Mouse (Mus musculus): ENCODE data around the gene Astn2. TPM values are rescaled to one million over a fixed set of nuclear protein-coding genes. Genes with fewer than 3 reads are reported as not detected.

The Astn2 gene
- polyA plus RNA-seq, 1 experiment = 1.1 TPM

DNA sequence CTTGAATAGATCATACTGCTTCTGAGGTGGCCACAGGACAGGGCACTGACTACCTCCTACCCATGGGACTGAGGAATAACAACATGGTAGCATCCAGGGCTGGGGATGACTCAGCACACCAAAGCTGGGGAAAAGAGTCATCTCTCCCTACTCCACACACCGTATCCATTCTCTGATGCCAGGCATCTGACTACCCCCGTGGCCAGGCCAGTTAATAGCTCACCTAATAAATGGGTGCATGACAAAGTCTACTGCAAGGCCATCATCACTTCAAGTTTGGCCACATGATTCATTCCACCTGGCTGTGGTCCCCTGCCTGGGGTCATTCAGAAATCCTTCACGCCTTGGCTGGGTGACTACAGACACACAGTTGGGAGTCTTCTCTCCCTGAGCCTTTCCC lies 914.7 kb downstream of the Astn2 start:
- Histone ChIP-seq H3K4me1 (ENCODE audit: control insufficient read depth, insufficient read depth, low read length) (no peaks in the 10 kb centered on the region), H3K4me3 (replicated peaks; ENCODE audit: control insufficient read depth, low read depth, low read length) (no peak overlapping the region), H3K27ac (ENCODE audit: control insufficient read depth, insufficient read depth, low read depth, low read length, poor library complexity) (no peak overlapping the region)
- 79% methylated on average over 3 of the region's 3 CpGs for WGBS
- TF ChIP-seq POLR2A (IDR thresholded peaks at IDR 0.05; ENCODE audit: borderline replicate concordance, control insufficient read depth, low read depth, low read length) (no peak), CTCF (IDR thresholded peaks at IDR 0.05; ENCODE audit: control insufficient read depth, insufficient read depth, low read length) (no peak)

DNA sequence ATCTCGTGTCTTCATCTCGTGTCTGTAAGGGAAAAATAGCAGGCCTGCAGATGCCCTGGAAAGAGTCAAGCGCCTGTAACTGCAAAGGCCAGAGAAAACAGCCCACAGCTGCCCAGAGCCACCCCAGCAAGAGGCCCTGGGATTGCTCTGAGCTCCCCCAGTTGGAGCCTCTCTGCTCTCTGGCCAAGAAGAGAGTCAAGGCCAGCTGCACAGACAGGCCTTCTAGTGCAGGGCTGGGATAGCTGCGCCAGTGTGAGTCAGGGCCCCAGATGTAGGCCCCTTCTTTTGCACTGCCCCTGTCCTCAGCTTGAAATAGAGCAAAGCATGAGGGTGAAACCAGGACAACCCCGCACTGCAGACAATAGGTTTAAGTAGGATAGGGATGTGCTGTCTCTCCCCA lies 922.8 kb downstream of the Astn2 start:
- H3K4me1 ChIP-seq (ENCODE audit: control insufficient read depth, insufficient read depth, low read length) = no peaks in the 10 kb centered on the region
- no peak overlapping the region for H3K27ac ChIP-seq (ENCODE audit: control insufficient read depth, insufficient read depth, low read depth, low read length, poor library complexity)
- no peak overlapping the region for H3K4me3 ChIP-seq (replicated peaks; ENCODE audit: control insufficient read depth, low read depth, low read length)
- TF ChIP-seq POLR2A (IDR thresholded peaks at IDR 0.05; ENCODE audit: borderline replicate concordance, control insufficient read depth, low read depth, low read length) (no peak), CTCF (IDR thresholded peaks at IDR 0.05; ENCODE audit: control insufficient read depth, insufficient read depth, low read length) (no peak)
- WGBS = 72% methylated on average over 5 of the region's 5 CpGs

DNA sequence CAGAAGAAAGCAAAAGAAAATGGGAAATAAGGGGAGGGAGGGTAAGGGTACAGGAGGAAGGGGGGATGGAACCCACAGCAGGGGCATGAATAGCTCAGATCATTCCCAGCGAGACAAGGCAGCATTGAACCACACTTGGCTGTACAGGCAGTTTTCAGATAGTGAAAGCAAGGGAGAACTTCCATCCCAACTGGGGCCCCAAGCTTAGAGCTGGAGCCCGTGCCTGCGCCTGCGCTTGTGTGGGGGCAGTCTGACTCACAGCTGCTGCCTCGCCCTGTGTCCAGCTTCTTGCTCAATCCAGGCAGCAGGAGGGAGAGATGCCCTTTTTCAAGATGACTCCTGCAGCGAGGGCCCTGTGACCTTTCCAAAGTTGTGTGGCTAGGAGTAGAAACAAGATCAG lies 927.3 kb downstream of the Astn2 start:
- Histone ChIP-seq H3K27ac (ENCODE audit: control insufficient read depth, insufficient read depth, low read depth, low read length, poor library complexity) (no peak overlapping the region), H3K4me1 (ENCODE audit: control insufficient read depth, insufficient read depth, low read length) (no peaks in the 10 kb centered on the region), H3K4me3 (replicated peaks; ENCODE audit: control insufficient read depth, low read depth, low read length) (no peak overlapping the region)
- TF ChIP-seq POLR2A (IDR thresholded peaks at IDR 0.05; ENCODE audit: borderline replicate concordance, control insufficient read depth, low read depth, low read length) (no peak), CTCF (IDR thresholded peaks at IDR 0.05; ENCODE audit: control insufficient read depth, insufficient read depth, low read length) (no peak)
- WGBS = 24% methylated on average over 6 of the region's 6 CpGs

DNA sequence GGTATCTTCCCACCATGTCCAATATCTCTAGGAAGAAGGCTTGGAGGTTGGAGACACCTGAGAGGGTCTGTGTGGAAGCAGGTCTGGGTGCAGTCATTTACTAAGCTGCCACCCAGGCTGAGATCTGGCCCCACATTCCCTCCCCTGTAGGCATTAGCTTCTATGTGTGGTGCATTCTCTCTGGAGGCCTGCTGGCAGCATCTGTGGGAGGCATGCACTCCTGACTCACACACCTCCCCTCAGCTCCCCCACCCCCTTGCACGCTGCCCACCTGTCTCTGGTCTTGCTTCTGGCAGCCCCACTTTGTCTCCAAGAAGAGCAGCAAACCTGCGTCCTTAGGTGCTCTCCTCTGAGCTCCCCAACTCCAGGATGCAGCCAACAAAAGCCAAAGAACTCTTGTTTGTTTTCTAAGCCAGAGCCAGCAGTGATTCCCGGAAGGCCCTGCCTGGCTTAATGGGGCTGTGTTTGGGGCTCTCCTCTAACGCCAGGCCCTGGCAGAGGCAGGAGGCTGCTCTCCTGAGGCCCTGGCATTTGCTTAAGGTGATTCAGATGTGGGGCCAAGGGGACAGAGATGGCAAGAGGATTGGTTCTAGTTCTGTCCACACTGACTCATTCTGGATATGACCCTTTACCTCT lies 928.4 kb downstream of the Astn2 start:
- TF ChIP-seq CTCF (IDR thresholded peaks at IDR 0.05; ENCODE audit: control insufficient read depth, insufficient read depth, low read length) (no peak), POLR2A (IDR thresholded peaks at IDR 0.05; ENCODE audit: borderline replicate concordance, control insufficient read depth, low read depth, low read length) (no peak)
- 73% methylated on average over 4 of the region's 4 CpGs for WGBS

DNA sequence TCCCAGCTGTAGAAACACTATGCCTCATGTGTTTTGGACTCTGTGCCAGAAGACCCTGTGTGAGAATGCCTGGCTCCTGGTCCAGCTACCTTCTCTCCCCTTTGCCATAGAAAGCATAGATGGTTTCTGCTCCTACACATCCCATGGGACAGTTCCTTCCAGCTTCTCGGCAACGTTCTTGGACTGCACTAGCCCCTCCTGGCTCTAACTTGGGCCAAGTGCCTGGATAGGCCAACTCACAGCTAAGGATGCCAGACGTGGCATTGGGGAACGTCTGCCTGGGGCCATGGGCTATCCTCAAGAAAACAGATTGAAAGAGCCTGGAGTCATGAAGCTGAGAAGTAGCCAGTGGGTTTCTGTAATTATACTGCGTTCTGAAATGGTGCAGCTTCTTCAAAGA lies 931.3 kb downstream of the Astn2 start:
- no peak for TF ChIP-seq POLR2A (IDR thresholded peaks at IDR 0.05; ENCODE audit: borderline replicate concordance, control insufficient read depth, low read depth, low read length)
- no peak for TF ChIP-seq CTCF (IDR thresholded peaks at IDR 0.05; ENCODE audit: control insufficient read depth, insufficient read depth, low read length)
- Histone ChIP-seq H3K27ac (ENCODE audit: control insufficient read depth, insufficient read depth, low read depth, low read length, poor library complexity) (no peak overlapping the region), H3K4me1 (ENCODE audit: control insufficient read depth, insufficient read depth, low read length) (no peaks in the 10 kb centered on the region), H3K4me3 (replicated peaks; ENCODE audit: control insufficient read depth, low read depth, low read length) (no peak overlapping the region)
- WGBS = 71% methylated on average over 5 of the region's 5 CpGs

More for the DNA sequence above, 928.4 kb downstream of the Astn2 start:
- Histone ChIP-seq H3K4me3 (replicated peaks; ENCODE audit: control insufficient read depth, low read depth, low read length) (no peak overlapping the region), H3K27ac (ENCODE audit: control insufficient read depth, insufficient read depth, low read depth, low read length, poor library complexity) (no peak overlapping the region), H3K4me1 (ENCODE audit: control insufficient read depth, insufficient read depth, low read length) (no peaks in the 10 kb centered on the region)

DNA sequence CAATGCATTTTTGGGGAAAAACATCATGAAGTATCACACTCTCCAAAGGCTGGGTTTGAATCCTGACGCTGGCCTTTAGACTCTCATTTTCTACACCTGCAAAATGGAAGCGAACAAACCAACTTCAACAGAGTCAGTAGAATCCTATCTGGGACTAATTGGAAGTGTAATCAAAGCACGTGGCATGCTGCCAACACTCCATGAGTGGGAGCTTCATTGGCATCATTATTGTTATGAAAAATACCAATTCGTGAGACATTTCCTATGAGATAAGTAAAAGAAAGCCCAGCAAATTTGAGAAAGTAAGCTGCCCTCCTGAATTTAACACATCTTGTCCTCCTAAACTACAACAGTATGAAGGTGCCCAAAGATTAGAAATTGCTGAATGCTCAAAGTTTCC lies 955.2 kb downstream of the Astn2 start:
- Histone ChIP-seq H3K4me3 (replicated peaks; ENCODE audit: control insufficient read depth, low read depth, low read length) (no peak overlapping the region), H3K27ac (ENCODE audit: control insufficient read depth, insufficient read depth, low read depth, low read length, poor library complexity) (no peak overlapping the region), H3K4me1 (ENCODE audit: control insufficient read depth, insufficient read depth, low read length) (no peaks in the 10 kb centered on the region)
- TF ChIP-seq POLR2A (IDR thresholded peaks at IDR 0.05; ENCODE audit: borderline replicate concordance, control insufficient read depth, low read depth, low read length) (no peak), CTCF (IDR thresholded peaks at IDR 0.05; ENCODE audit: control insufficient read depth, insufficient read depth, low read length) (no peak)
- 73% methylated on average over 4 of the region's 4 CpGs for WGBS

DNA sequence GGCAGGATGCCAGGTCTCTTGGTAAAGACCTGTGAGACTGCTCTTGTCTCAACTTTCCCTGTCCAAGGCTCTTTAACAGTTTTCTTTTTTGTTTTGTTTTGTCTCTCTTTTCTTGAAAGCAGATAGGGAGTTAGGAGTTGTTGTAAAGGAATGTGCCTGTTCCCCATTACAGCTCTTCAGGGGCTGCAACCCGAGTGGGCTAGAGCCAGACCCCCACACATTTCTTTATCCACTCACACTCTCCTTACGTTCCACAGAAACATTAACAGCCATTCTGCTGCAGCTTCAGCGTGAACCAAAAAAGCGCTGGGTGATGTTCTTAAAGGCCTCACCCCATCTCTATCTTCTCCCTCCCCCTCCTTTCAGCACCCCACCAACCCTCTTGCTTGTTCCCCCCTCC lies 962.7 kb downstream of the Astn2 start:
- WGBS = 90% methylated on average over 4 of the region's 4 CpGs

DNA sequence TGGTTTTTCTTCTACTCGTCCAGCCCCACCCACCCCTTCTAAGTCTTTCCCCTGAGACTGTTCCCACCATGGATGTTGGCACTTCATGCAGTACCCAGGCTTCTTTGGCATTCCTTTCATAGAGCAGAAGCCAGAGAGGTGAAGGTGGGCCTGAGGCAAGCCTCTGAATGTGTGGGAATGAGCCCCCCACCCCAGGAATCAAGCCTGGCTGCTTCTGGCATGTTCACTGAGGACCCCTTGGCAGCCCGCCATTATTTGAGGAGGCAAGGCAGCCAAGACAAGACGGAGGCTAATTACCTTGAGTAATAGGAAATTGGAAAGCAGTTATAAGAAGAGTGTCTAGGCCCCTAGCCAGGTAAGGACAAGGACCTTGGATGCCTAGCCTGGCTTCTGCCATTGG lies 973.6 kb downstream of the Astn2 start:
- Histone ChIP-seq H3K27ac (ENCODE audit: control insufficient read depth, insufficient read depth, low read depth, low read length, poor library complexity) (no peak overlapping the region), H3K4me3 (replicated peaks; ENCODE audit: control insufficient read depth, low read depth, low read length) (no peak overlapping the region), H3K4me1 (ENCODE audit: control insufficient read depth, insufficient read depth, low read length) (no peaks in the 10 kb centered on the region)
- TF ChIP-seq POLR2A (IDR thresholded peaks at IDR 0.05; ENCODE audit: borderline replicate concordance, control insufficient read depth, low read depth, low read length) (no peak), CTCF (IDR thresholded peaks at IDR 0.05; ENCODE audit: control insufficient read depth, insufficient read depth, low read length) (no peak)
- 55% methylated on average over 3 of the region's 3 CpGs for WGBS

More for the DNA sequence above, 962.7 kb downstream of the Astn2 start:
- no peak for TF ChIP-seq POLR2A (IDR thresholded peaks at IDR 0.05; ENCODE audit: borderline replicate concordance, control insufficient read depth, low read depth, low read length)
- TF ChIP-seq CTCF (IDR thresholded peaks at IDR 0.05; ENCODE audit: control insufficient read depth, insufficient read depth, low read length) = no peak
- H3K27ac ChIP-seq (ENCODE audit: control insufficient read depth, insufficient read depth, low read depth, low read length, poor library complexity) = no peak overlapping the region
- no peaks in the 10 kb centered on the region for H3K4me1 ChIP-seq (ENCODE audit: control insufficient read depth, insufficient read depth, low read length)
- no peak overlapping the region for H3K4me3 ChIP-seq (replicated peaks; ENCODE audit: control insufficient read depth, low read depth, low read length)

DNA sequence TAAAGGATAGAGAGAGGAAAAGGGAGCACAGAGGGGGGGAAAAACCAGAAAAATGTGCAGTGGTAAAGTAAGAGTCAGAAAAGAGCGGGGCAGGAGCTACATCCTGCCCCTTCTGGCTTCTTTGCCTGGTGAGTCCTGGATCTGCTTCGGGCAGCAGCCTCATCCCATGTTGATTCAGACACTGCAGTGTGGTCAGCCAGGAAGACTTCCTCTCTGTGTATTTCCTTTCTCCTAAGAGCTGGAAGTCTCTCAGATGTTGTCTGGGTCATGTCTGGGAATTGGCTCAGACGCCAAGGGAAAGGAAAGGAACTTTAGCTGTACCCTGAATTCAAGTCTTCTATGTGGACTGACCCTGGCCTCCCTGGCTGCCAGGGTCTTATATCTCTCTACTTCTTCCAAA lies 976.9 kb downstream of the Astn2 start:
- H3K4me3 ChIP-seq (replicated peaks; ENCODE audit: control insufficient read depth, low read depth, low read length) = no peak overlapping the region
- 65% methylated on average over 3 of the region's 3 CpGs for WGBS
- no peak overlapping the region for H3K27ac ChIP-seq (ENCODE audit: control insufficient read depth, insufficient read depth, low read depth, low read length, poor library complexity)
- H3K4me1 ChIP-seq (ENCODE audit: control insufficient read depth, insufficient read depth, low read length) = no peaks in the 10 kb centered on the region
- TF ChIP-seq POLR2A (IDR thresholded peaks at IDR 0.05; ENCODE audit: borderline replicate concordance, control insufficient read depth, low read depth, low read length) (no peak), CTCF (IDR thresholded peaks at IDR 0.05; ENCODE audit: control insufficient read depth, insufficient read depth, low read length) (no peak)

Data from bone marrow, adult 2 months (tissue).